Mouse (Mus musculus) Patski (cell line): ENCODE measurements around the gene Gm973. TPM values are rescaled to one million over a fixed set of nuclear protein-coding genes. Genes with fewer than 3 reads are reported as not detected.

ENCODE experiments used
- ATAC-seq: fragments of 100-300 bp; one replicate; pipeline ENCODE4 v1.8.0; 2021
- CTCF ChIA-PET: fragments of 350-600 bp; sonication (Branson Sonifier 250); formaldehyde crosslinking; loops from one replicate; lab custom pipeline; 2022; ENCODE audit warnings: inconsistent platforms; lab: Charles Lee
- POLR2A ChIA-PET: fragments of 350-600 bp; sonication (Branson Sonifier 250); formaldehyde crosslinking; loops from one replicate; lab custom pipeline; 2022; ENCODE audit warnings: antibody characterized with exemption, inconsistent platforms; lab: Charles Lee
- DNase-seq: peaks from one replicate; pipeline ENCODE4 v3.0.0-alpha.2; 2011; ENCODE audit warnings: low read depth, low spot score
- H3K27me3 ChIP-seq: fragments of 371-371 bp; one replicate; pipeline ENCODE4 v1.5.1; 2021
- CTCF ChIP-seq: fragments of 100-300 bp; IDR thresholded peaks from one replicate; pipeline ENCODE4 v1.5.1; 2021
- in situ Hi-C: fragments of 300-500 bp; cut with MboI; formaldehyde crosslinking; loops from 3 replicates; pipeline ENCODE4 v1.11.1; 2018; ENCODE audit warnings: low pct_unique_long_range_greater_than_20kb, mixed read lengths
- polyA plus RNA-seq: library from polyadenylated mRNA; unstranded; gene quantifications from one replicate; pipeline ENCODE4 v1.2.3, GENCODE M21; 2021

The Gm973 gene
- polyA plus RNA-seq, 1 experiment from 2014 or later, result 0.13 TPM

GRCm38 (mm10) chr1:59567521-59567920 lies 51.5 kb downstream of the Gm973 start:
- in situ Hi-C loops, result no loop called here
- no peak for TF ChIP-seq CTCF
- H3K27me3 ChIP-seq, result no peaks in the 10 kb centered on the region
- no peak for DNase-seq
- ChIA-PET POLR2A (no interaction called here), CTCF (interaction anchor here (1.4 kb wide), 1 partner anchor 8 kb away, joined by 3 read pairs; no protein-coding TSS in a partner anchor)
- no peak for ATAC-seq

GRCm38 (mm10) chr1:59568283-59568682 lies 52.2 kb downstream of the Gm973 start:
- DNase-seq, result no peak
- no peak for ATAC-seq
- TF ChIP-seq CTCF, result no peak
- ChIA-PET CTCF (no interaction called here), POLR2A (interaction anchor here (1.1 kb wide), 1 partner anchor 12 kb away, joined by 3 read pairs; no protein-coding TSS in a partner anchor)
- in situ Hi-C loops, result no loop called here
- no peaks in the 10 kb centered on the region for H3K27me3 ChIP-seq

GRCm38 (mm10) chr1:59569301-59569700 lies 53.2 kb downstream of the Gm973 start:
- CTCF ChIA-PET, result interaction anchor here (1.2 kb wide), 1 partner anchor 24 kb away, joined by 3 read pairs; no protein-coding TSS in a partner anchor
- in situ Hi-C loops, result no loop called here
- no peak for TF ChIP-seq CTCF

GRCm38 (mm10) chr1:59570767-59571166 lies 54.7 kb downstream of the Gm973 start:
- no peak for TF ChIP-seq CTCF
- CTCF ChIA-PET, result no interaction called here
- in situ Hi-C loops, result no loop called here
- no peak for DNase-seq
- no peaks in the 10 kb centered on the region for H3K27me3 ChIP-seq
- POLR2A ChIA-PET, result no interaction called here
- ATAC-seq, result no peak

More at GRCm38 (mm10) chr1:59569301-59569700, 53.2 kb downstream of the Gm973 start:
- POLR2A ChIA-PET, result interaction anchor here (0.8 kb wide), 1 partner anchor 31 kb away, joined by 3 read pairs; no protein-coding TSS in a partner anchor
- no peaks in the 10 kb centered on the region for H3K27me3 ChIP-seq
- no peak for ATAC-seq
- no peak for DNase-seq

- no peaks in the 10 kb centered on the region for H3K27me3 ChIP-seq
- DNase-seq, result no peak
- no peak for TF ChIP-seq CTCF
- ATAC-seq, result no peak
- in situ Hi-C loops, result no loop called here
- ChIA-PET POLR2A (no interaction called here), CTCF (no interaction called here)
Observed at GRCm38 (mm10) chr1:59571502-59571901, 55.4 kb downstream of the Gm973 start.

GRCm38 (mm10) chr1:59573843-59574242 lies 57.8 kb downstream of the Gm973 start:
- no peaks in the 10 kb centered on the region for H3K27me3 ChIP-seq
- ATAC-seq, result no peak
- no peak for TF ChIP-seq CTCF
- no peak for DNase-seq
- POLR2A ChIA-PET, result no interaction called here
- CTCF ChIA-PET, result no interaction called here
- in situ Hi-C loops, result no loop called here

GRCm38 (mm10) chr1:59574262-59575187 lies 58.5 kb downstream of the Gm973 start:
- no peak for DNase-seq
- TF ChIP-seq CTCF, result no peak
- ChIA-PET POLR2A (no interaction called here), CTCF (interaction anchor here (1.4 kb wide), 1 partner anchor 8 kb away, joined by 3 read pairs; no protein-coding TSS in a partner anchor)
- no peaks in the 10 kb centered on the region for H3K27me3 ChIP-seq
- ATAC-seq, result no peak
- in situ Hi-C loops, result no loop called here

- no peaks in the 10 kb centered on the region for H3K27me3 ChIP-seq
- ChIA-PET CTCF (interaction anchor here (0.9 to 2.7 kb wide), 4 partner anchors 62 to 292 kb away, joined by 3 to 9 read pairs (median 3); no protein-coding TSS in a partner anchor), POLR2A (no interaction called here)
- DNase-seq (no peak), ATAC-seq (no peak)
- no peak for TF ChIP-seq CTCF
- in situ Hi-C loops, result no loop called here
Observed at GRCm38 (mm10) chr1:59578770-59579169, 62.7 kb downstream of the Gm973 start.

GRCm38 (mm10) chr1:59579327-59579726 lies 63.3 kb downstream of the Gm973 start:
- ChIA-PET POLR2A (interaction anchor here (0.8 kb wide), 1 partner anchor 262 kb away, joined by 3 read pairs; no protein-coding TSS in a partner anchor), CTCF (interaction anchor here (1.8 to 2.7 kb wide), 2 partner anchors 263 to 292 kb away, joined by 3 to 9 read pairs; no protein-coding TSS in a partner anchor)
- no peaks in the 10 kb centered on the region for H3K27me3 ChIP-seq
- no peak for TF ChIP-seq CTCF
- in situ Hi-C loops, result no loop called here
- ATAC-seq (no peak), DNase-seq (no peak)

GRCm38 (mm10) chr1:59580131-59580751 lies 64.2 kb downstream of the Gm973 start:
- POLR2A ChIA-PET, result interaction anchor here (0.8 kb wide), 1 partner anchor 263 kb away, joined by 3 read pairs; no protein-coding TSS in a partner anchor

More at GRCm38 (mm10) chr1:59580131-59580751, 64.2 kb downstream of the Gm973 start:
- CTCF ChIA-PET, result interaction anchor here (0.9 to 2.7 kb wide), 4 partner anchors 210 to 293 kb away, joined by 3 to 9 read pairs (median 4); no protein-coding TSS in a partner anchor
- DNase-seq (peak; percentile 35), ATAC-seq (peak; percentile 63)
- no peak for TF ChIP-seq CTCF
- H3K27me3 ChIP-seq, result no peaks in the 10 kb centered on the region
- in situ Hi-C loops, result loop anchor here (5.0 kb wide), 2 partner anchors 138 to 263 kb away; no protein-coding TSS in a partner anchor
